8 mouse cellular contexts compared by ENCODE assay signal in the genomic region with DNA sequence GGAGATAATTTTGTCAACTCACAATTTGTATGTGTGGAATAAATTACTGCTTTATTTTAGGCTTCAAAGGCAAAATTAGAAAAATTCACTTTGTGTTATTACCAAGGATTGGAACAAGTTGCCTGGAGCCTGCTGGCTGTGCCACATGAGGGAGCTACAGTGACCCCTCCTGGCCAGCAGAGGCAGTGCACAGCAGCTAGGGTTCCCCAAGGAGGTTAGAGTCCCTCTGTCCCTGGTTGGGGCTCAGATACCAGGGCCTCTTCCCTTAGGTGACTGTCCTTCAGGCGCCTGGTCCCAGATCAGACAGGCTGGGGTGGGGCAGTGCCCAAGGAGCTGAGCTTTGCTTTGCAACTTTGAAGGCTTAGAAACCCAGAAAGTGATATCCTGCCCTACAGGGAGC. TPM values are rescaled to one million over a fixed set of nuclear protein-coding genes. Genes with fewer than 3 reads are reported as not detected.
DNase-seq lines count a peak whose midpoint lies in the region; ATAC-seq lines count a peak whose summit lies in the region.

No protein-coding gene starts in this region.

- no peak overlapping the region for H3K27ac ChIP-seq in hindbrain, embryonic 14.5 days
- no peak overlapping the region for H3K27ac ChIP-seq in hindbrain, embryonic 16.5 days (ENCODE audit: low read depth, low read length)
- no peak overlapping the region for H3K27ac ChIP-seq in stomach, embryonic 15.5 days

- no peak for ATAC-seq in hindbrain, embryonic 14.5 days (ENCODE audit: low FRiP score)
- no peak for ATAC-seq in hindbrain, embryonic 16.5 days
- 0 out of 2 replicates have a peak, but pooled peaks have one; percentile 30 for ATAC-seq in stomach, embryonic 15.5 days (ENCODE audit: insufficient read depth, low FRiP score, low read depth)

- H3K9ac ChIP-seq in hindbrain, embryonic 14.5 days = no peak overlapping the region
- H3K9ac ChIP-seq in hindbrain, embryonic 16.5 days (ENCODE audit: low read depth, low read length) = no peak overlapping the region
- H3K9ac ChIP-seq in stomach, embryonic 15.5 days = no peak overlapping the region

- WGBS in hindbrain, embryonic 14.5 days = 53% methylated on average over 1 of the region's 1 CpGs
- WGBS in hindbrain, embryonic 16.5 days = 50% methylated on average over 1 of the region's 1 CpGs
- WGBS in stomach, embryonic 15.5 days = 64% methylated on average over 1 of the region's 1 CpGs

- H3K4me1 ChIP-seq in hindbrain, embryonic 14.5 days (replicated peaks; ENCODE audit: control insufficient read depth, insufficient read depth, low read length) = no peaks in the 10 kb centered on the region
- H3K4me1 ChIP-seq in hindbrain, embryonic 16.5 days (ENCODE audit: control insufficient read depth, insufficient read depth, low read depth, low read length) = no peaks in the 10 kb centered on the region
- H3K4me1 ChIP-seq in stomach, embryonic 15.5 days = no peaks in the 10 kb centered on the region

- H3K27me3 ChIP-seq in hindbrain, embryonic 14.5 days (ENCODE audit: control insufficient read depth, insufficient read depth, low read length) = no peaks in the 10 kb centered on the region
- no peaks in the 10 kb centered on the region for H3K27me3 ChIP-seq in hindbrain, embryonic 16.5 days (replicated peaks; ENCODE audit: control insufficient read depth, insufficient read depth, low read length)
- no peaks in the 10 kb centered on the region for H3K27me3 ChIP-seq in stomach, embryonic 15.5 days (replicated peaks)

- H3K9me3 ChIP-seq in hindbrain, embryonic 14.5 days (ENCODE audit: control insufficient read depth, low read length) = no peaks in the 10 kb centered on the region
- no peaks in the 10 kb centered on the region for H3K9me3 ChIP-seq in hindbrain, embryonic 16.5 days (ENCODE audit: control insufficient read depth, low read length)
- H3K9me3 ChIP-seq in stomach, embryonic 15.5 days = no peaks in the 10 kb centered on the region

- H3K36me3 ChIP-seq in hindbrain, embryonic 14.5 days (replicated peaks; ENCODE audit: control insufficient read depth, insufficient read depth) = peaks cover 41% of the 10 kb centered on the region
- peaks cover 16% of the 10 kb centered on the region for H3K36me3 ChIP-seq in hindbrain, embryonic 16.5 days (ENCODE audit: control insufficient read depth, insufficient read depth, low read length)
- peaks cover 34% of the 10 kb centered on the region for H3K36me3 ChIP-seq in stomach, embryonic 15.5 days

- DNase-seq in hindbrain, embryonic 14.5 days (ENCODE audit: low spot score) = peak; percentile 75
- DNase-seq in cerebellum, adult 11 months = peak; percentile 63
- DNase-seq in frontal cortex, adult 2 months (ENCODE audit: extremely low spot score in 1 of 2, low spot score in 1 of 2) = peak; percentile 20 to 88
- peak; percentile 54 to 78 for DNase-seq in kidney, adult 8-10 months
- peak; percentile 76 for DNase-seq in liver
- DNase-seq in neural tube, embryonic 10.5 days (ENCODE audit: extremely low spot score, low spot score) = peak; percentile 68

- no peak overlapping the region for H3K4me2 ChIP-seq in hindbrain, embryonic 14.5 days (replicated peaks)
- no peak overlapping the region for H3K4me2 ChIP-seq in hindbrain, embryonic 16.5 days (ENCODE audit: low read length)
- H3K4me2 ChIP-seq in stomach, embryonic 15.5 days = no peak overlapping the region

- H3K4me3 ChIP-seq in hindbrain, embryonic 14.5 days (replicated peaks; ENCODE audit: low read length) = no peak overlapping the region
- no peak overlapping the region for H3K4me3 ChIP-seq in hindbrain, embryonic 16.5 days (ENCODE audit: low read length)
- H3K4me3 ChIP-seq in stomach, embryonic 15.5 days (replicated peaks) = no peak overlapping the region

RNA-seq across cellular contexts. Expression of a gene that starts 35.7 kb away (rescaled TPM):
- 48.1 and 56.4 TPM in 2 replicates for polyA plus RNA-seq in hindbrain, embryonic 14.5 days (2014; fragmentation: Nextera tagmentation; extraction: Ambion mirVana)
- 67.3 and 68.4 TPM in 2 replicates for polyA plus RNA-seq in hindbrain, embryonic 16.5 days (2015; fragmentation: Nextera tagmentation; extraction: Ambion mirVana)
- polyA plus RNA-seq in frontal cortex, adult 2 months (2012; rRNA removed) = 69.6 and 74.3 TPM in 2 replicates
- polyA plus RNA-seq in stomach, embryonic 15.5 days (2015; fragmentation: Nextera tagmentation; extraction: Ambion mirVana) = 31.7 and 34.6 TPM in 2 replicates

RNA-seq across cellular contexts. Expression of a gene that starts 52.0 kb away (rescaled TPM):
- 2.9 and 3.0 TPM in 2 replicates for polyA plus RNA-seq in hindbrain, embryonic 14.5 days (2014; fragmentation: Nextera tagmentation; extraction: Ambion mirVana)
- 7.5 and 8.9 TPM in 2 replicates for polyA plus RNA-seq in hindbrain, embryonic 16.5 days (2015; fragmentation: Nextera tagmentation; extraction: Ambion mirVana)
- polyA plus RNA-seq in frontal cortex, adult 2 months (2012; rRNA removed) = 4.5 and 5.8 TPM in 2 replicates
- polyA plus RNA-seq in stomach, embryonic 15.5 days (2015; fragmentation: Nextera tagmentation; extraction: Ambion mirVana) = 16.0 and 18.5 TPM in 2 replicates
